Mouse (Mus musculus) gastrocnemius, postnatal 14 days (tissue): ENCODE results near the gene Cd46. TPM values are rescaled to one million over a fixed set of nuclear protein-coding genes. Genes with fewer than 3 reads are reported as not detected.

Source experiments
- DNase-seq: peaks from one replicate; pipeline ENCODE4 v3.0.0; 2021; ENCODE audit warnings: mixed read lengths
- intact Hi-C: fragments of 180-260 bp; cut with DNase I; formaldehyde crosslinking; loops from one replicate; pipeline ENCODE4 v1.15.1; 2025; ENCODE audit warnings: low total_unique reads
- long read RNA-seq, 2 experiments: library from polyadenylated mRNA; stranded (forward); transcript quantifications; one replicate each; pipeline ENCODE4 v2.0.0; 2021
- total RNA-seq, 2 experiments: library from RNA; stranded (reverse); gene quantifications; 2 replicates each; pipeline ENCODE4 v1.2.3; 2021

Cd46 gene
- 1 to 10 TPM; 1.0 to 1.4 TPM for total RNA-seq
- long read RNA-seq, experiment 1, result 0 reads
- long read RNA-seq, experiment 2, result 0 reads

DNA sequence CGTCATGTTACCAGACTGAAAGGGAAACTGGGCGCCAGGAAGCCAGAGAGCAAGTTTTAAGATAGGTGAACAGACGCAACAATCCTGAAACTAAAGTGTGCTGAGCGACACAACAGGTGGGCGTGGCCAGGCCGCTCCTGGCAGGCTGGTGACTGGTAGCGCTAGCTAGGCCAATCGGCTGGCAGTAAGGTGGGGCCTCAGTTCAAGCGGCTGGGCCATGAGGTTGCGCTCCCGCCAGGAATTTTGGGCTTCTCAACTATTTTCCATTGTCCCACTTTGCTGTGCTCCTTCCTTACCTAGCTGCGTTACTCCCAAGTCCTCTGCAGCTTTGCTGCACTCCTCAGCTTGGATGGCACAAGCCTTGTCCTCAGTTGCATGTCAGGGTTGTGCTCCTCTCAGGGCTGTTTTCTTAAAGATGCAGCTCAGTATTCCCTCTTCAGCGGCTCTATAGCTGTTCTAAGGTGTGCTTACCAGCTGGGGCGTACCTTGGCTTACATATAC lies at the start of gene Cd46:
TSS of gene Cd46 (minus strand) at position 30 of the 501 bp plus-strand sequence.
- intact Hi-C loops, result no loop called here

DNA sequence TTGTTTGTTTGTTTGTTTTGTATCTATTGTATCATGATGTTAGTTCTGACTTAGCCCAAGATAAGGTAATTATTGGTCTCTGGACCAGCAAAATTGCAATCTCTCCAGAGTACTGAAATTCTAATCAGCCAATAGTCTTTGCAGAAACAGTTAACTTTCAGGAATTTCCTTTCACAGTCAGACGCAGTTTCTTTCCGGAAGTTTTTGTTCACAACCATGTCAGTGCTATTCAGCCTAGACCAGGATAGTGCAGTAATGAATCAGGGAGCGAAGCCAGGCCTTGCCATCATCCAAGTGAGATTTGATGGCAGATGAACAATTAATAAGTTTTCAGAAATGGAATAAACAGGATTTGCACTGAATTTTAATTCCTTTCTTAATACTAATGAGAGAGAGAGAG lies 40.0 kb upstream of the Cd46 start:
- intact Hi-C loops, result no loop called here
- DNase-seq, result no peak

More for the DNA sequence above, at the start of gene Cd46:
- DNase-seq, result peak; percentile 57

DNA sequence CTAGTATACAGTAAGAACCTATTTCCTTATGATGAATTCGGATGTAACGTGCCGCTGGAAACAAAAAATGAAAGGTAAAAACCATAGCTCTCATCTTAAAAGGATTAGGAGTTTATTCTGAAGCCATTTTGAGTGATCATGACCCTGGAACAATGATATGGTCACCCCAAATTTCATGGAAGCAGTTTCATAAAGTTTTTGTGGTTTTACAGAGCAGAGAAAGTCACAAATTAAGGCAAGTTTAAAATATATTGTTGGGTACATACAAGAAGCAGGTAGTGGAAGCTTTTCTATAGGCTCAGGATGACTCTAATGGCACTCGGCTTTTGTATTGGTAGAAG lies 39.6 kb upstream of the Cd46 start:
- intact Hi-C loops, result no loop called here

DNA sequence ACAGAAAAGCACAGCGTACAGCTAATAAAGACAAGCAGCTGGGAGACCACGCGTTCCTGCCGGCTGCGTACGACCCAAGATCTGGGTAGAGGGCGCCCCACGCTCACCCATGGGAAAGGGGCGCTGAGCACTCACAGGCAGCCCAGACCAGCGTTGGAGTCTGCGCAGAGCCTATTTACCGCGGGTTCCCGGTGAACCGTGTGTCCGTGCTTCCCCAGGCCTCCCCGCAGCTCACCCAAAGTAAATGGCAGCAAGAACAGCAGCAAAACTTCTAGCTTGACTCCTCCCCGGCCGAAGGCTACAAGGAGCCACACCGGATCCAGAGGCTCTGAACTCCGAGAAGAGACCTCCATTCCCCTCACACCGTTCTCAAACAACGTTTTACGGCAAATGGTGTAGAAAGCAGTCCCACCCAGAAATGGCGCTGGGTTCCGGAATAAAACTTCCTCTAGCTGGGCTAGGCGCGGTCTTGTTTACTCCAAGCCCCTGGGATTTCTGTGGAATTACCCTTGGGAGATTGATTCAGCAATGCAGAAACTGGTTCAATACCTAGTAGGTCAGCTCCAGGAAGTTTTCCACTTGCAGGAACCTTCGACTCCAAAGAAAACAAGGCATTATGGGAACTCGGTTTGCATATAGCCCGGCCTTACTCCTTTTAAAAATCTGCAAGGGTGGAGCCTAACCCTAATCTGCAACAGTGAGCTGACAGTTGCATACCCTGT lies 39.1 kb upstream of the Cd46 start, which contains the start of gene Cr1l:
TSS of gene Cr1l (minus strand) at position 634 of the 722 bp plus-strand sequence.
- peak; percentile 83 for DNase-seq
- intact Hi-C loops, result no loop called here

More for the DNA sequence above, 39.6 kb upstream of the Cd46 start:
- DNase-seq, result no peak

DNA sequence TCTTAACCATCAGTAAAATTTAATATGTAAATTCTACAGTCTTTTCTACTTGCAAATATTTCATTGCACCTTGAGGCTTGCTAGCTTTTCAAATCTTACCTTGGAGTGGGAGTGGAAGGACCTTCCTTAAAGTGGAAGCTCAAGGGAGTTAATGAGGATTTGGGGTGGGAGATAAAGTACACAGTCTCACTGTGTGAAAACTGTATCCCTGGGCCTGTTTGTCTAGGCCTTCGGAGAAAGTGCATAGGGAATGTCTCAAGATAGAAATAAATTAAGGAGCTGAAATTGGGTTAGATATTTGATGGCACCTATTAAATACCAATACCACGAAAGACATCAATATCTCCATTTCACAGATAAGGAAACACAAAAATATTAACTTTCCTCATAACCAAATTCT lies 38.4 kb upstream of the Cd46 start:
- DNase-seq, result no peak
- intact Hi-C loops, result no loop called here

DNA sequence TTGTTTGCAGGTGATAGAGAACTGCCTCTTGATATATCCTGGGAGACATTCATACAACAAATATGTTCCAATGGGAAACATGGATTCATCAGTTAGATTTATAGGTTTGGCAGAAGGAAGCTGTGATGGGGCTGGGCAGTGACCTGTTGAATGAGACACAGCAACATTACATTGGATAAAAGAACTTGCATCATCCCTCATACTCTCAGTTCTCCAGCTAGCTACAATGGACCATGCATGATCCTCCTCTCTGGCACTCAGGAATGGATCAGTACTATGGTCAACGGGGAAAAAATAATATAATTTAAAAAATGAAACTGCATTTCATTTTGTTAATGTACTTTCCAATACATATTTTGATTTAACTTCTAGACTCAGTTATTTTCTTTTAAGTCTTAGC lies 37.8 kb upstream of the Cd46 start:
- intact Hi-C loops, result no loop called here
- DNase-seq, result no peak

DNA sequence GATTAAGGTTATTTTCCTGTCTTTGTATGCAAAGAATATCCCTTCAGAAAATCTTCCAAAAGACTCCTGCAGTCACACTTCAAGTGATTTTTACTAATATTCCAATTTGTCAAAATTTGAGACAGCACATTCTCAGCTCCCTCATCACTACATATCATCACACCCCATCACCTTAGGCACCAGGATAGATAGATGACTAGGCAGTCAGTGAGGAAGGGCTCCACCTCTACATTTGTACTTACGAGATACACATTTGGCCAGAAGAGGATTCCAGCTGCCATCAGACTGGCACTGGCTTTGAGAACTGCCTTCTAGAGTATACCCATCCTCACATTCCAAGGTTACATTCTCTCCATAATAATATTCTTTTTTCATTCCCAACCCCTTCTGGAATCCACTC lies 22.4 kb upstream of the Cd46 start:
- no peak for DNase-seq

DNA sequence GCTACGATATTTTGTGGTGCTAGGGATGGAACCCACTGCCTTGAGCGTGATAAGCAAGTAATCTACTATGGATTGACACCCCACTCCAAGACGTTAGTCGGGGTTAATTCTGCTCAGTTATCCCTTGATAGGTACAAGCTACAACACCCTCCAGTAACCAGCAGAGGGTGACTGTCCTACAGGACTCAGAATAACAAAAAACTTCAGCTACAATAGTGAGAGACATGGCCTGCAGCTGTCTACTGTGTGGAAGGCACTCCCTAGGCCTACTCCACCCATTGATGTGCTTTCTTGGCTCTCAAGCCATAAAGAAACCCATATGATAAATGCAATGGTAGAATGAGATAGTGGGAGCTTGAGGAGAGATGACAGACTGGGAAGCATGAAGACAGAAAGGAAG lies 21.6 kb upstream of the Cd46 start:
- intact Hi-C loops, result no loop called here
- DNase-seq, result no peak

More for the DNA sequence above, 22.4 kb upstream of the Cd46 start:
- intact Hi-C loops, result no loop called here

DNA sequence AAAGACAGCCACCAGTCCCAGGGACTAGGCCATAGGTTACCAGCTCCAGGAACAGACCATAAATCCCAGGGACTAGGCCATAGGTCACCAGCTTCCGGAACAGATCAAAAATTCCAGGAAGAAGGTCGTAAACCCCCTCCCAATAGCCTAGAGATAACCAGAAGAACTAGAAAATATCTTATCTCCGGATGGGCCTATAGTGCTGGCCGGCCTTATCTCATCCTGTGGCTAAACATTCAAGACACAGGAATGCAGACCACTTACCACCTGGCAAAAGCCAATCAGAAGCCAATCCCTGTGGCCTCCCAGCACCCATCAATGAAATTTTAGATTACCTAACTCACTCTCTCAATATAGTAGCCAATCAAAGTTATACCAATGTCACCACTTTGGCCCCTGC lies 8.6 kb upstream of the Cd46 start:
- no peak for DNase-seq
- intact Hi-C loops, result no loop called here

DNA sequence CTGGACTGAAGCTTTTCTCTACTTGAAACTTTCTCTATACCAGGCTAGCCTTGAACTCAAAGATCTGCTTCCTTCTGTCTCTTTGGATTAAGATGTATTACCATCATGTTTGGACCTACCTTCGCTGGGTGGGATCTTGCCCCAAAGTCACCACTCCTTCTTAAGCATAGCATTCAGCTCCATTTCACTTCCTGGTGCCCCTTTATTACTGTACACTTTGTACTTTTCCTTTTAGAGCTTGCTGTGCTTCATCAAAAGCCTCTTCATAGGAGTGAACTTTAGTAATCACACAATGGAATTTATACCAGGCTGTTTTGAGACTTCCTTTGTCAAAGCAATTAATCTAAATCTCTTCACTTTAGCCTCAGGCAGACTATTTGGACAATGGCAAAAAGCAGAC lies 6.0 kb upstream of the Cd46 start:
- intact Hi-C loops, result no loop called here
- no peak for DNase-seq

DNA sequence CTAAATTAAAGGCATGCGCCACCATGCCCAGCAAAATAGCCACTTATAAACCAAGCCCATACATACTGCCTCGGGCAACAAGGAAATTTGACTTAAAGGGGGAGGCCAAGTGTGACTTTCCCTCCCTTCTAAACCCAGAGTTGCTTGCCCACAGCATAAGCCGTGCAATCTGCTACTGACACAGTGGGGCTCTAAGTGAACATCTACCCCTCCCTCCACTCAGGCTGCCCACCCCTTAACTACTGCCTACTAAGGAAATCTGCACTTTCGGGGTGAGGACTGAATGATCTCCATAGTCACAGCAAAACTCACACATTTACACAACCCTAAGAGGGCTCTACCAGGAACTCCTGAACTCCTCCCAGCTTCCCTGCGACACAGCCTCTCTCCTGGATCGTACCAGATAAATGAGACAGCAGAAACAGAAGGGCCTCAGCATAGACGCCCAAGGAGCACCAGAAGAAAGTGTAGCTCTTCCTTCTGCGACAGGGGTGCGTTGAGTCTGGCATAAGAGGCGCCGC lies 290 bp downstream of the Cd46 start:
- intact Hi-C loops, result no loop called here
- DNase-seq, result no peak

DNA sequence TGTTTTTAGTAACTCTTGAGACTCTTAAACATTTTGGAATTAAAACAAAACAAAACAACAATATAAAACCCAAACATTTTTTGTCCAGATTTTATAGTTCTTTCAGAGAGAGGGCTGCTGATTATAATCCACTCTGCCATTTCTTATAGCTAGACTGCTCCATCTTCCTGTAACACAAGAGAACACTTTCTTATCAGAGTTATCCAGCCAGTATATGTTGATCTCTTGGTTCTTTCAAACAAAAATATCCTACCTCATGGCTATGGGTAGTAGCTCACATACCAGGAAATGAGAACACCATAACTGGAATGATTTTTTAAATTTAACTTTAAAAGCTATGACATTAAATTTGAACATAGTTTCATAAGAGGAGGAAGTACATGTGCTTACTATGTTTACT lies 9.9 kb downstream of the Cd46 start:
- DNase-seq, result no peak
- intact Hi-C loops, result loop anchor here (5.0 kb wide), 1 partner anchor 230 kb away; no protein-coding TSS in a partner anchor

DNA sequence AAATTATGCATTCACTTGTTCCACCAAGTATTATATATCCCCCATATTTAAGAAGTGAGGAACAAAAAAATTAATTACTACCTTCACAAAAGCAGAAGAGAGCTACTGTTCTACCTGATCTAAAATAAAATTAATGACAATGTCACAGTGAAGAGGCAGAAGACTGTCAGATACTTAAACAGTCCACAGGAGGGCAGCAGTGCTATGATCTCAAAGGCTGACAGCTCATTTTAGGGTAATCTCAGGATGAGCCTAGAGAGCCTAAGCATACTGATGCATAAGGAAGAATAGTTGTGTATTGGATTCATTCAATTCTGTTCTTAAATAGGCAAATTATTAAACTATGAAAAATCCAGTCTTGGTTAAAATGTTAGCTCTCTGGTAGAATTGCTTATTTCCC lies 51.6 kb downstream of the Cd46 start:
- intact Hi-C loops, result no loop called here
- DNase-seq, result no peak

DNA sequence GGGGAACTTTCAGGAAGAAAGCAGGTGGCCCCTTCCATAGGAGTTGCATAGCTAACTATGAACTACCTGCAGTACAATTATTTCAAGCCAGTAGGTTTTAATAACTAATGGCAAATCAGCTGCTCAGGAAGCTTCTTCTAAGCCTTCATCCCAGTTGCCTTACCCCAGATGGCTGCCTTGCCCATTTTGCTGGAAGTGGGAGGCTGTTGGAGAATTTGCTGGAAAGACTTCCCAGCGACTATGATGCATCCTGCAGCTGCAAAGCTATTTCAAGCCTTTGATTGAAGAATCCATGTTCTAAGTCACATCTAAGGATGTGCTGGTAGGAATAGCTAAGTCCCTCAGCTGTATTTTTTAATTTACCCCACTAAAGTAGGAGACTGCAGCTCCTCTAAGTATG lies 53.7 kb downstream of the Cd46 start:
- no peak for DNase-seq
- intact Hi-C loops, result no loop called here

DNA sequence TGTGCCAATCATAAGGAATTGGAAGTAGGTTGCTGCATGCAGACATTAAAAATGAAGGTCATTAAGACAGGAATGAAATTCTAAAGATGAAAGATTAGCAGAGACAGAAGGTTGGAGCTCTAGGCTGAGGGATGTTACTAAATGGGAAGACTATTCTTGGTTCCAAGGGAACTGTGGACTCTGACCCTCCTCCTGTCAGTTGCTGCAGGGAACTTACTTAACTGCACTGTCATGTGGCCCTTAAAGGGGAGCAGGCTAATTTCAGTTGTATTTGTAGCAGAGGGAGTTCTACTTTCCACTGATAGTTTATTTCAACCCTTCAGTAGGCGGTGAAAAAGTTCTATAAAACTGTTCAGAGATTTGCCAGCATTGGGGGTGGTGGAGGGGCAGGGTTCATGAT lies 54.1 kb downstream of the Cd46 start:
- intact Hi-C loops, result no loop called here
- DNase-seq, result no peak

DNA sequence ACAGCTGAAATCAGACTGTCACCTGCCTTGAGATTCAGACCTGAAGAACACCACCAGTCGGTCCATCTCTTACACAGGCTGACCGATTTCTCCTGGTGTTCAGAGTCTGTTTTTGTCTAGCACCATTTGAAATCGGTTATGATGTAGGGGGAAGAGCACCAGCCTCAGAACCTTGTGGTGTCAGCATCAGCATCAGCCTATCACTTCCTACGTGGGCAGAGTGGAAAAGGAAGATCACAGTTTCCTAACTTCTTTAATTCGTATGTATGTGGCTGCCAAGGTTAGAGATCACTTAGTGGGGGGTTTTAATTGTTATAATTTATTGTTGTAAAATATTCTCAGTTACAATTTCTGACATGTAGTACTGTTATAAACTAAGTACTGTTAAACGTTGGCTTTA lies 54.6 kb downstream of the Cd46 start:
- DNase-seq, result no peak
- intact Hi-C loops, result no loop called here

DNA sequence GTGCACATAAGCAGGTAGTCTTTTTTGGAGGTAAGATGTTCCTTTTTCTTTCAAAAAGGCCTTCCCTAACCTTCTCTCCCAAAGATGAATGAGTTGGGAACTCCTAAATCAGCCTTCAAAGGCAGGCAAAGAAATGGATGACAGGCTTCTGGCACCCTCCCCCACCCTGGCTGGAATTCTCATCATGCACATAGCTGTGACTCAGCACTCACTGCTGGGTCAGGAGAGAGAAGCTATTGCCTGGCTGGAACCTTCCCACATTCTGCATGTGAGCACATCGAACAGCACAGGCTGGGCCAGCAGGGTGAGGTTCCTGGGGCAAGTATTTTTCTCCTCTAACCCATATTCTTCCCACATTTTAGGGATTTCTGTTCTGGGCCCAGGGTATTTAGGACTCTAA lies 58.1 kb downstream of the Cd46 start:
- peak; percentile 74 for DNase-seq
- intact Hi-C loops, result no loop called here

DNA sequence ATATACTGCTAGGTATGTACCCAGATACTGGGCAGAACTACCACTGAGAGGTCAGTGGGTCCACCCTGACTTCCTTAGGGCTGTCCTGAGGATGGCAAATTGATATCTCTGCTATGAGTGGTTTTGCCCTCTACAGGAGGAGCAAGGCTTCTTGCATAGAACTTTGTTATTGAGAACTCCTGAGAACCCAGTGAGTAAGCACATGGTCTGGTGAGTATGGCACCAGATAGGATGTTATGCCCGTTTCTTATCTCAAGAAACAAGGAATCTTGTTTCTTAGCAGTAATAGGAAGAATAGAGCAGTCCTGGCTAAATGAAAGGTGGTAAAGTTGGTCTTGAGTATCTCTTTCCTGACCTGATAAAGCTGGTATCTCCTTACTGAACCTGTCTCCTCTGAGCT lies 59.3 kb downstream of the Cd46 start:
- intact Hi-C loops, result no loop called here
- DNase-seq, result no peak

DNA sequence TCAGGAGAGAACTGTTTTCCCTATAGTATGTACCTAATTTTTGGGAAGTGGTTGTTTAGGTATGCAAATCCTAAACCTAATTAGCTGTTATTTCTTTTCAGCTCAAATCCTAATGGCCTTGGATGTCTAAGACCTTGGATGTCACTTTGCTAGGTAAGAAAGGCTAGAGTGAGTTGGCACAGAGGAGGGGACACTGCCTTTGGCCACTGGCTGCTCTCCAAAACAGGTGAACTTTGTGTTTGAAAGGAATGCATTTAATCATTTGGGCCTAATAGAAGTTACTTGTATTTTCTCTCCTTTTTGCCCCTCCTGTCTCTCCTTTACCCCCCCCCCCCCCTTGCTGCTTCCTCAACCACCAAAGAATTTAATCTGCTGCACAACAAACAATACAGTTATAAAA lies 60.3 kb downstream of the Cd46 start:
- DNase-seq, result no peak
- intact Hi-C loops, result no loop called here

DNA sequence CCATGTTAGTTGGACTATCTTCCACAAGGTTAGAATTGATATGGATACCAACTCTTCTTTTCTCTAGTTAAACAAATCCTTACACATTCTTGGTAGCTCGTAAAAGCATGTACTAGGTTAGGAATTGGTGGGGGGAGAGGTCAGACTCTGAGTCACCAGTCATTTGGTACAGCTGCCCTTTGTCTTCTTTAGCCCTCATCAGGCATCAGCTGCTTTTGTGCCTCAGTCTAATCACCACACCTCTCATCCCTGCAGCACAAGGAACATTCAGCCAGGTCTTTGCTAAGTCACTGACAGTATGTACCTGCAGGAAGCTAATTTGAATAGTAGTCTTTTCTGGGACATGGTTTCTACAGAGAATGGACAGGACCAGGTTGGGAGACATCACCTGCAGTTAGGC lies 64.5 kb downstream of the Cd46 start:
- intact Hi-C loops, result loop anchor here (10.0 kb wide), 1 partner anchor 53 kb away; no protein-coding TSS in a partner anchor
- DNase-seq, result no peak

DNA sequence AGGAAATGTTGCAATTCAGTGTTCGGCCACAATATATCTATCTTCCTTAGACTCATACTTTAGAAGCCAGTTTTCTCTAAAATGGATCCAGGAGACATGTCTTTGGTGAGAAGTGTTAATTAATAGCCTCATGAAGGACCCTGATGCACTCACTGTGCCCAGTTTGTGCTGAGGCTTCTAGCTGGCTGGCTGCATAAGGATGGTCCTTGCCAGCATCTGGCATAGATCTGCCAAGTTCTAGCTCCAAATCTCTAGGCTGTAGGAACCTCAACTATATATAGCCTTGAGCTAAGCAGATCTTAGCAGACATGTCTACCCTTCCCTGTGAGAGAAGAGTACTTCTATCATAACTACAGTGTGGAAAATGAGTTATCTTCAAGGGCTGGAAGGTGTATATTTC lies 68.2 kb downstream of the Cd46 start:
- peak; percentile 13 for DNase-seq
- intact Hi-C loops, result loop anchor here (10.0 kb wide), 1 partner anchor 49 kb away; no protein-coding TSS in a partner anchor
